Mouse (Mus musculus) cerebellum, adult (tissue): ENCODE measurements around the gene Ccdc88c.
"Not testable (repeated sequence)": the region's sequence is repeated elsewhere in the genome, so short reads cannot be mapped to it uniquely, and the experiment has no call there.

Experiments
- ATAC-seq: cut with Nextera tagmentation; 2 replicates; pipeline ENCODE4 v1.9.2; 2017; ENCODE audit warnings: mild to moderate bottlenecking, moderate library complexity, mixed read lengths; ENCODE audit not compliant: insufficient number of reproducible peaks, low FRiP score, low TSS enrichment

Gene Ccdc88c

DNA sequence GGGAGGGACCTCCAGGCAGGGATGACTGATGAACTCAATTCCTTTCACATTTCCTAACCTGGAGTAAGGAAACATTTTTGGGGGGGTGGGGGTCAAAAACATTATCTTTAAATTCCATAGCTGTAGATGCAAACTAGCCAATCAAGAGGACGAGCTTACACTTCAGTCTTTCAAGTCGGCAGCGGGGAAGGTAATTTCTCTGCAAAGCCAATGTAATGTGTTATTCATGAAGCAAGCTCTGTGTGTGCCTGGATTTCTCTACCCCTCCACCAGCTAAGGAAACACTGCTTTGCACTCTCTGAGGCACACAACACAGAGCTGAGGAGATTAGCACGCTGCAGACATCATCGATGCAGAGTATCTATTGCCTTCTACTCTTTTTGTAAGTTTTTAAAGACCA is 9.8 kb downstream of the Ccdc88c start:
- no peak for ATAC-seq

DNA sequence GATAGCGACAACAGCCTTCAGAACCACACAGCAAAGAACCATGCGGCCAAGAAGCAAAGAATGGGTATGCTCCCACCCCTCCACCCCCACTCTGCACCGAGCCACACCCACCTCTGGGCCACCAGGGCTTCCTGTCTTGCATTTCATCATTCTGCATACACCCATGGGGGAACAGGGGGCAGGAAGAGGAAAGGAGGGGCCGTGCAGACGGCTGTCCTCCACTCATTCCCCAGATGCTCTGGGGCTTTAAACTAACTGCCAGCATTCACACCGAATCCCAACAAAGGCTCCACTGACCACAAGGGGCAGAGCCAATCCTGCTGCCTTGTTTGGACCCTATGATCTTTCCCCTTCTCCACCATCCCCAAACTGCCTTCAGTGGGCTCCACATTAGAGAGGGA is 10.9 kb downstream of the Ccdc88c start:
- no peak for ATAC-seq

DNA sequence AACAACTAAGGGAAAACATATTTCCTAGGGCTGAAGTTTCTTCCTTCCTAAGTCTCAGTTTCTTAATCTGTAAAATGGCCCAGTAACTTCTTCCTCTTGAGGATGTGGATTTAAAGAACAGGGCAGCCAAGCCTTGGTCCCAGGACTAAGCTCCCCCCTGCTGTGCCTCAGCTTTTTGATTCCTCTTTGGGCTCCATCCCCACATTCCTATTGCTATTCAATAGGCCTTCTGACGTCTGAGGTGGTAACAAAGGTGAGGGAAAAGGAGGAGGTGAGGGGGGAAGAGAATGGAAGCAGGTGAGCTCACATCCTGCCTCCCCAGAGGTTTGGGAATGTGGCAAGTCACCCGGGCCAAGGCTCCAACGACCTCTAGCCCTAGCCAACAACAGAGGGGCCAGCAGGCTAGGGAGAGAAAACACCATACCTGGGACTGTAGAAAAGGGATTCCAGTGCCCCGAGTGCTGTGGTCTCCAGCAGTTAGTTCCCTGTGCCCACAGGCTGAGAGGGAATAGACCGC is 12.4 kb downstream of the Ccdc88c start:
- ATAC-seq = no peak

DNA sequence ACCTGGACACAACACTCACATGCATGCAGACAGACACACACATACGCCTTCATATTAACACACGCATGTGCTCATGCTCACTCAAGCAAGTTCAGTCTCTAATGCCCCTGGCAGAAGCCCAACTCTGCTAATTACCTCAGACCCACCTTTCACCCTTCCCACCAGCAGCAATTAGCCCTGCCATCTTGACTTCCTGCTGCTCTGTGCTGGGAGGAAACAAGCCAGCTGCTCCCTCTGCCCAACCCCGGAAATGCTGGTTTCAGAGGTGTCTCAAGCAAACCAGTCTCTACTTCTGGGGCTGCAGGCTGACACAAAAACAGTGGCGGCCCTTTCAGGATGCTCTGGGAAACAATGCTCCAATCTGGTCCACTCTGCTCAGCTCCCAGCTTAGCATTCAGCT is 12.9 kb downstream of the Ccdc88c start:
- ATAC-seq = no peak

DNA sequence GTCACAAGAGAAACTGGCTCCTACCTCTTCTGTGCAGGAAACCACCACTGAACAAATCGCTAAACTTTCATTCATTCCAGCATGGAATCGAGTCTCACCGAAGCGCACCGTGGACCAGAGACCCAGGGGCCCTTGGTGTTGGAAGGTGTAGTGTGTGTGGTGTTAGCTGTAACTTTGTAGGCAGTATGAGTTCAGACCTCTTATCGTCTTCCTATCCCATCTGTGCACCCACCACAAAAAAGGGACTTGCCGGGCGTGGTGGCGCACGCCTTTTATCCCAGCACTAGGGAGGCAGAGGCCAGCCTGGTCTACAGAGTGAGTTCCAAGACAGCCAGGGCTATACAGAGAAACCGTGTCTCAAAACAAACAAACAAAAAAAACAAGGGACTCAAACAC is 13.7 kb downstream of the Ccdc88c start:
- no peak for ATAC-seq

DNA sequence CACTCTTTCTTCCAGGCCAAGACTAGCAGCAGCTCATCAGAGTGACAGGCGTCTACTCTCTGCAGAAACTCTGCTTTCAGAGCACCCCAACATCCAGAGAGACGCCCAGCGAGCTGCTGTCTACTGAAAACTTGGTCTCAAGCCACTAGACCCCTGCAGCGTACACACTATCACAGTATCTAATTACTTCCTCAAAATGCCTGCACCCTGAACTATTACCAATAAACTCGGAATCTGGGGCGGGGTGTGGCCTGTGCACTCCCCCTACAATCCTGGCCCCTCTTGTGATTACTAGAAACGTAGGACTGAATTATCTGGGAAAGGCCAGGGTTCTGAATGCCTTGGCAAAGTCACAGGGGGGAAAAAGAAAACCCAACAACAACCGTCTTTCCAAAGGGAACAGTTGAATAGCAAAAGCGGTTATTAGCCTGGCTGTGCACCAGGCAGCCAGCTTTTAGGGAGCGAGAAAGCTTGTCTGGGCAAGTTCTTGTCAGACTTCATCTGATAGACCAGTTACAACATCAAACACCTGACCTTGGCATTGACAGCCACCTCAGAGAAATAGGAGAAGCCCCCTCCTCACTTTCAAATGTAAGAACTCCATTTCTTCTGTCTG is 14.2 kb downstream of the Ccdc88c start:
- no peak for ATAC-seq

DNA sequence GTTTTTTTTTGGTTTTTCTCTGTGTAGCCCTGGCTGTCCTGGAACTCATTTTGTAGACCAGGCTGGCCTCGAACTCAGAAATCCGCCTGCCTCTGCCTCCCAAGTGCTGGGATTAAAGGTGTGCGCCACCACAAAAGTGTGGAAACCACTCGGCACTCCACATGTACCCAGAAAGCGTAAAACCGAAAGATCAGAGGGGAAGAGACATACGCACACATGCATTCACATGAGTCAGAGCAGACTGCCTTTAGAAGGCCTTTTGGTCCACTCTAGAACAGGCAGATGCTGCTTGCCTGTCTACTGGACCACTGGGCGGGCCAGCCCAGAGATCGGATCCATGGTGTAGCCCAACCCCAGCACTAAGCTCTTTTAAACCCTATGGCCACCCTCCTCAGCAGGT is 15.2 kb downstream of the Ccdc88c start:
- not testable (repeated sequence) for ATAC-seq

DNA sequence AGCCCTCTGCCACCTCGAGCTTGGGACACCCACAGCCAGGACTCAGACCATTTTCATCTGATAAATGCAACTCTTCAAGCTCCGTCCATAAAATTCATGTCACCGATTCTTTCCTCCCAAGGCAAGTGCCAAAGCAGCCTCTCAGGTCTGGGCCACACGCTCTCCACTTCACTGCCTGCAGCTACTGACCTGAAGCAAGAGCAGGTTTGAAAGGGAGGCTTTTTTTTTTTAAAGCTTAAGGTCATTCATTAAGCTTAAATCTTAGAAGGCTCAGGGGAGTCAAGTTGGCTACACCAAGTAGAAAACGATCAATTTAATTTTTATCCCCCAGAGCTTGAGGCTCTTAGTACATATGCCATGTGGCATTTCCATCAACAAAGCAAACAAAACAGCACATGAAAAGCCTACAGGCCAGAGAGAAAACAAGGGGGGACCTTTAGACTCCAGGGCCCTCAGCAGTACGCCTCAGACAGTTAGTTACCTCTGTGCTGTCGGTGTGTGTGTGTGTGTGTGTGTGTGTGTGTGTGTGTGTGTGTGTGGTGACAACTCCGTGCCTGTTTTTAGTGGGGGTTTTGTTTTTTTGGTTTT is 15.7 kb downstream of the Ccdc88c start:
- ATAC-seq = no peak

DNA sequence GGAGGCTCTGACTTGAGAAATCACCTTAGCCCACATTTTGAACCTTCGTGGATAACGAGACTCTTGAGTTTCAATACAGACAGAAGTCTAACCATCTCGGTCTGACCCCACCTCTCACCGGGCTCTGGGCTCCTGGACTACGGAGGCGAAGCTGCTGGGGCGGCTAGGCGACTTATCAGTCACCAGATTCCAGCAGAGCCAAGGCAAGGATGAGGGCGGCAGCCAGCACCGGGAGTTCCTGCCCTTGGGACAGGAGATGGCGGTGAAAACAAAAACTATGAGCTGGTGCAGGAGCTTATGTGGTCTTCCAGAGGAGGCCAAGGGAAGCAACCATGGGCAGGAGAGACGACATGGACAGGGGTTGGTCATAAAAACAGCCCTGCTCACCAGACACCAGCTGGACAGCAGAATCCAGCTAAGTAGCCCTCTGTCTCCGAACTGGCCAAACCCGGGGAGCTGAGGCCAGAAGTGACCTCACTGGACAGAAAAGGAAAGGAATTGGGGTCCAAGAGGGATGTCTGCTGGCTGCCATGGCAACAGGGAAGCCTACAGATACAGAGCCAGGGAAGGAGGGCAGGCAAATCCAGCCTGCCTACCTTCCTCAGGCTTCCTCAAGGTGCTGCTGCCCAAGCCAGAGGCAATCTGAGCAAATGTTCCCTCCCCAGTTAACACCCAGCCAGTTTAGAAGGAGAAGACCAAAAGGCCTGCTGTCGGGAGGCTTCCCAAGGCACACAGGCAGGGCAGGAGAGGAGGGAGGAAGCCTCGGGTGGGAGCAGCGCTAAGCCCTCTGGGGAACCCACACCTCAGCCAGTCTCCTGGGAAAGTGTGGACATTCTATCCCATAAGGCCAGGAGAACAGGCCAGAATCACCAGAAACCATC is 16.4 kb downstream of the Ccdc88c start:
- no peak for ATAC-seq

DNA sequence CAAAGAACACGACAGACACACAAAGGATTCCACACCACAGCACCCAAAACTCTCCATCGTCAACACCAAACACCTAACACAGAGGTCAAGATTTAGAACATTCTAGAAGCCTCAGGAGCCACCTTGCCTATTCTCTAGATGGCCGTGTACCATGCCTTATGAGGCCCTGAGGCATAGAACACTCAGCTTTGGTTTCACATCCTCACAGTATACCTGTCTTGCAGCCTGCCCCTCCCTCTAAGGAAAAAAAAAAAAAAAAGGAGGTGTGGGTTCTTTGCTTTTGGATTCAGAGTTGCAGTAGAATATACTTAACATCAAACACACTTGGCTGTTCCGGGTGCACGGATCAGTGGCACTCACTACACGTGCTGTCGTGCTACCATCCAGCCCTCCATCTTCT is 17.8 kb downstream of the Ccdc88c start:
- ATAC-seq = no peak

DNA sequence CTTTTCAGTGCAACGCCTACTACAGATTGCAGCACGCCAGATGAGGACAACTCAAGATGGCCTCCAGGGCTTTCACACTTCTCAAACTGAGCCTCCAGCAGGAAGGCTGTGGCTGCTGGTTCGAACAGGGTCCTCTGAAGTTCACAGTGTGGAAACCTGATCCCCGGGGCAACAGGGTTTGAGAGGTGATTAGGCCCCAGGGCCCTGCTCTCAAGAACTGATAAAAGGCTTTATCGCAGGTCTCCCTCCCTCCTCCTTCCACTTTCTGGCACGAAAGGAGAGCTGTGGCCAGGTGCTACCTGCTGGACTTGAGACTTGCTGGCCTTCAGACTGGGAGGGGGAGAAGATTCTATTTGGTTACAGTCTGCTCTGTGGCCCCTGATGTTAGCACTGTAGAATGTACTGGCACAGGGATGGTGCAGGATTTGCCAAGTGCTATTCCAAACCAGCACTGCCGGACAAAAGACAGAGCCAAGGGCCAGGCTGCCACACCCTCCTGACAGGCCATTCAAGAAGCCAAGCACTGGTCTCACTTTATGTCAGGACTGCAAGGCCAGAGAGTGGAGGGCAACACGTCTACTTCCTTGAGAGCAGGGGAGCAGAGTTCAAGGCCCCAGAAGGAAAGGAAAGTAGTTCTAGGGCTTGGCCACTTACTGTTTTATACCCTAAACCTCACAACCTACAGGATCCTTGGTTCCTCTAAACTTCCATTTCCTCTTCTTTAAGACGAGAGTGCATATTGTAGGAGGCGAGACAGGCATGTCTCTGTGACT is 18.5 kb downstream of the Ccdc88c start:
- no peak for ATAC-seq

DNA sequence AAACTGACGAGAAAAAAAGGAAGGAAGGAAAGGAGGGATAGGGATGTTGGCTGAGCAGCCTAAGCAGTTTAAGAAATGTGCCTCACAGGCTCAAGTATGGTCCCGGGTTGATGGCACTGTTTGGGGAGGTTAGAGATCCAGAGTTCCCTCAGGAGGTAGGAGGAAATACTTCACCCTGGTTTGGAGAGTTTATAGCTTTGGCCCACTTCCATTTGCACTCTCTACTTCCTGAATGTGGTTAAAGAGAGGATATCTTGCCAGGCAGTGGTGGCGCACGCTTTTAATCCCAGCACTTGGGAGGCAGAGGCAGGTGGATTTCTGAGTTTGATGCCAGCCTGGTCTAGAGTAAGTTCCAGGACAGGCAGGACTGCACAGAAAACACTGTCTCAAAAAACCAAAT is 19.6 kb downstream of the Ccdc88c start:
- no peak for ATAC-seq

DNA sequence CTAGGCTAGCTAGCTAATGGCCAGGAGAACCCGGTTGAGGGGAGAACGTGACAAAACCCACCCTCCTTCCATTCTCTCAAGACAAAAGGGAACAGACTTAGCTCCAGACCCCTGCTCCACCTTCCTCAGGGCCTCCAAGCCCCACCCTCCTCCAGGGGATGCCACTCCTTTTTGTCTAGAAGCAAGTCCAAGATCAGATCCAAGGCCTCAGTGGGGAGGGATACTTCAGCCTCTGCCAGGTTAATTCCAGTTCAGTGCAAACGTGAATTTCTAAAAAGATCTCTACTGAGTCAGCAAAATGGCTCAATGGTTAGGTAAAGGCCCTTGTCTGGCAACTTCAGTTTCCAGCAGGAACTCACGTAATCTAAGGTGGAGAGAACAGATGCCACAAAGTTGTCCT is 20.2 kb downstream of the Ccdc88c start:
- no peak for ATAC-seq

DNA sequence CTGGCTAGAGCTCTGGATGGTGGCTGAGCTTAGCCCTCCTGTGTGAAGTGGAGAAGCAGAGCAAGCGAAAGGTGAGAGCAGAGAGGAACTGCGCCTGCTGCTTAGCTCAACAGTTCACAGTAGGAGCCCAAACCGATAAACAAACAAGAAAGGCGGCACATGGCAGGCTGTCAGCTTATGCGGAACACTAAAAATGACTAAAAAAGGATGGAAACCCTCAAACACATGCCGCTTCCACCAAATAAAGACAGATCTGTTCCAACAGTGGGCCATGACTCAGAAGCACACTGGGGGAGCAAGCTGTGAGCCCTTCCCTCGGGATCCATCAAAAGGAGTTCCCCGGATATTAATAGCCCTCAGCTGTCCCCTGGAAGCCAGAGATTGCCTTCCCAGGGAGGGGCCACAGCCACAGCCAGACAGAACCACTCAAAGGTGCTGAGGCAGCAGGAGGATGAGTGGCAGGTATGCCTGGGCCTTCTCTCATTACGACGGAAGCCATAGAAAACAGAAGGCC is 20.8 kb downstream of the Ccdc88c start:
- ATAC-seq = peak; percentile 59

DNA sequence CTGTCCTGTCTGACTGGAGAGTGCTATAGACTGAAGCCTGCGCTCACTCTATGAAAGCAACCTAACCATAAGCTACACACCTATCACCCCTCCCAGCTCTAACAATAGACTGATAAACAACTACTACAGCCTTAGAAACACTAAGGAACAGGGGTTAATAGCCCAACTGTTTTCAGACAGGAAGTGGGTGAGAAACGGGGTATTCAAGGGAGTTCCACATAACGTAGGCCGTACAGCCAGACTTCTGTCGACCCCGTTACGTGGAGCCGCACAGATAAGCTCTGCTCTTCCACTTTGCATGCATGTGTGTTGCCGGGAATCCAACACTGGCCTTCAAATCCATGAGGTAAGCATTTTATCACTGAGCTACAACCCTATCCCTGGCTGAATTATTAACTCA is 21.4 kb downstream of the Ccdc88c start:
- no peak for ATAC-seq

DNA sequence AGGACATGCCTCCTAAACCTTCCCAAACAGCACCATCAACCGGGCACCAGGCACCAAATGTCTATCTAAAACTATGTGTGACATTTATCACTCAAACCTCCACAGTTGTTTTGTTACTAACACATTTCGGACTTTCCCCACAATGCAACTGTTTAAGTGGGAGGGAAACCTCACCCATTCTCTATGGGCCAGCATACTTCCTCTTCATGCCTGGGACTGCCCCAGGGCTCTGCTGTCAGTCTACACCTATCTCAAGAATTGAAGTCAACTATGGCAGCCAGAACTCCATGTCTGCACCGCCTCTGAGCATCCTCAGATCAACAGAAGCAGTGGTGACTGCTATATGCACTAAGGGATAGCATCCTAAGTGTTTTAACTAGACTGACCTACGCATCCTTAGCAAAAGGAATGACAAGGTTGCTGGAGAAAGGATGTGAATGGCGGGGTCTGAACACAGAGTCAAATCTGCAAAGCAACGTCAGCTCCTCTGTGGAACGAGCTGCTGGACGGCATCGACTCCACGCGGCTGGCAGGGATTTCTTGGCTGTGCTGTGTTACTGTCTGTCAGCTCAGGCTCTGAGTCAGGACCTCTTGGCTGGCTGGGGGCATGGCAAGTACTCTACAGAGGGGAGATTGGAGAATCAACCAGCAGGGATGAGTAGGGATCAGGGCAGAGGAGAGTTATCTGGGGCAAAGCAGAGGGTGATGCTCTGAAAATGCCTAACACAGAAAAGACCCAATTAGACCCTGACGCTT is 23.0 kb downstream of the Ccdc88c start:
- ATAC-seq = no peak

DNA sequence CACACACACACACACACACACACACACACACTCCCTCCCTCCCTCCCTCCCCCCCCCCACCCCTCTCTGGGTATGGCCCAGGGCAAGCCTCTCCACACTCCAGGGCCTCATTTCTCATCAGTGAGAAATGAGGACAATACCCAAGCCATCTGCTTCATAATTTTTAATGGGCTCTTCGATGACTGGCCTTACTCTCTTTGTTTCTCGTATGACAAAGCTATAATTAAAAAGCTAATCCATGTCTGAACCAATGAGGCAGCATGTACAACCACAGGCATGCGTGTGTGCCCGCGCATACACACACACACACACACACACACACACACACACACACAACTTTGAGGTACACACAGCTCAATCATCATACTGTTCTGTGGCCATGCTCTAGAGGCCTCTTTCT is 23.9 kb downstream of the Ccdc88c start:
- ATAC-seq = no peak

DNA sequence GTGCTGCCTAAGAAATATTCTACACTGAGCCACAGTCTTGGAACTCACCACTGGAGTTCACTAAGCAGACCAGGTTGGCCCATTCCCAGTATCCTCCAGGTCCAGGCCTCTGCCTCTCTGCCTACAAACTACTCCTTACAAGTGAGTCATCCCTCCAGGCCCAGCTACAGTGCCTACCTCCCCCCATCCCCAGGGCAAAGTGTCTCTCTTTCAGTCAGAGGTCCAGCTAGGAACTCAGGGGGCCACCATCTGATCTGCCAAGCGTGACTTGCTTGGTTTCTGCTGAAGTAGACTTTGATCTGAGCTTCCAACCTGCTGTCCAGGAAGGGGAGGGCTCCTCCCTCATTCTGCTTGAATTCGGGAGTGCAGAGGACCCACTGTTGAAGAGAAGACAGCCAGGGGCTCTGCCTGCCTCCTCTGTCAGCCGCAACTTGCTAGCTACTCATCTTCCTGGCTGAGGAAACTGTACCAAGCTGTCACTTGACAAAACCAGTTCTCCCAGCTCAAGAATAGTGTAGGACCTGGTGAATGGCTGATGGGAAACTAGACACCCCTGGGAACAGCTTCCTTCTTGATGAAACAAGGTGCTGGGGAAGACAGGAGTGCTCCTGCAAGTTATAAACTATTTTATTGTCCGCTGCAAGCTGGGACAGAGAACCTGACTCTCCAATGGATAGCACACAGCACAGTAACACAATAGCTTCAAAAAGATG is 25.9 kb downstream of the Ccdc88c start:
- no peak for ATAC-seq
